Mouse (Mus musculus) adipocyte (in vitro differentiated cells): ENCODE measurements around the gene Scn3b.

Experiments used
- DNase-seq: peaks from one replicate; pipeline ENCODE4 v3.0.0-alpha.2; 2016; ENCODE audit warnings: low spot score

The Scn3b gene

DNA sequence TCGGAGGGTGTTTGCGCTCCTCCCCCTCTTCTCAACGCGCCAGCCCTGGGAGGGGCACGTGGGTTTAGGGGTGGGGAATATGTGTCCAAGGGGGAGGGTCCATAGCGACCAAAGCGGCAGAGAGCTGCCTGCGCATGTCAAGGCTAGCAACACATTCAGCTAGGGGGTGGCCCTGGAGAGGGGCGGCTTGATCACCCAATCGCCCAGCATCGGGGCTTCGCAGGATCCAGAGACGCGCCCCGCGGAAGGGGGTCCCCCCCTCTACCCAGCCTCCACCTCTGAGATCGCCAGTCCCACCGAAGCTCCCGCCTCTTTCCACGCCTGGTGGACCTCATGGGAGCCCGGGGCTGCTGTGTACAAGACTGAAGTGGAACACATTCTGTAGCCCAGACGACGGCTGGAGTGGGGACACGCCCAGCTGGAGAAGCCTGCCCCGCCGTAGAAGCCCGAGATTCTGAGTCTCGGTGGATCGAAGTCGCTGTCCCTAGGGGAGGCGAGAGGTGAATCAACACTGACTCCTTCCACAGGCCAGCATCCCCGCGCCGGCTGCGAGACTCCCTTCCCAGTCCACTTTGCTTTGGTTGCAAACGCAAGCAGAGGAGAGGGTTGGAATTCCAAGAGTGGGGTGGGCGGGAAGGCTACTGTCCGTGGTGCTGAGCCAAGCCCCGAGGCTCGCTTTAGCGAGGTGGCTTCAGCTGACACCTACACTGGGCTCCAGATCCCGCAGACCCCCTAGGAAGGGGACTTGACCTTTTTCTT lies at the start of gene Scn3b:
TSS of gene Scn3b (plus strand) at position 115 of the 759 bp plus-strand sequence.
- no peak for DNase-seq

DNA sequence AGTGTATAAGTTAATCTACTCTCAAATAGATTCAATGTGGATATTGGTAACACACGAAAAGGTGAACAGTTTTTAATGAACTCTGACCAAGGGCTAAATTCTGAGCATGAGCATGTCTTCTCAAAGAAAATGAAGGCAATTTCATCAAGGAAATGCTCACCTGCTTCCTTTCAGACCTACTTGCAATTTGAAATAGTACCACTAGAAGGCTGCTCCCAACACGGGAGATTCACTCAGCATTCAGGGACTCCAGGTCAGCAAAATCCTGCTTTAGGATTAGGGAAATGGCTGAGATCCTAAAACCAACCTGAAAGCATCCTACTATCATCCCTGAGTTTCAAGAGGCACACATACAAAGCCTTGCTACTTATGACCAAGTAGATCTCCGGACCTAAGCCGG lies 44.7 kb upstream of the Scn3b start:
- DNase-seq, result no peak

DNA sequence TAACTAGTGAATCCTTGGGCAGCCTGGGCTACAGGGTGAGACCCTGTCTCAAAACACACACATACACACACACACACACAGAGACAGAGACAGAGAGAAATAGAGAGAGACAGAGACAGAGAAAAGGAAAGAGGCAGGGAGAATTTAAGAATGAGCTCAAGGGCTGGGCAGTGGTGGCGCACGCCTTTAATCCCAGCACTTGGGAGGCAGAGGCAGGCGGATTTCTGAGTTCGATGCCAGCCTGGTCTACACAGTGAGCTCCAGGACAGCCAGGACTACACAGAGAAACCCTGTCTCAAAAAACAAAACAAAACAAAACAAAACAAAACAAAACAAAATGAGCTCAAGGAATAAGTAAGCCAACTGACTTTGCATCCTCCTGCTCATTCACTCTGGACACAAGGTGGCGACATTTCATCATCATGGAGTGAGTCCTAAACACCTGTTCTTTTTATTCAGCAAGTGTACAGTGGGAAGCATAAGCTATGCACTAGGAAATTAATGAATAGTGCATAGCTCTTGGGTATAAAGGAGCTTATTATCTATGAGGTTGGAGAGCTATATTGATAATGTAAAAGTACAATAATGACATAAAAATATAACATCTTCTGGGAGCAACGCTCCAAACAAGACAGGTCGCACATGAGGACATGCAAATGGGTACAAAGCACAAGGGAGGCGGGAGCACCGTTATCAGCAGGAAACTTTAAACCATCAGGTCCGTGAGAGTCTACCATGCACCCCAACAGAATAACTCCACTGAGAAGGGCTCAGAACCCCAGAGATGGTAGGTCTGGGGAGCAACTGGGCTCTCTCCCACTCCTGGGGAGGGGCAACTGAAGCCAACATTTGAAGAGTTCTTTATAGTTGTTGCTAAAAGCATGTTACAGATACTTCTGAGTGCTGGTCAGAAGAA lies 40.9 kb upstream of the Scn3b start:
- DNase-seq, result peak; percentile 86

DNA sequence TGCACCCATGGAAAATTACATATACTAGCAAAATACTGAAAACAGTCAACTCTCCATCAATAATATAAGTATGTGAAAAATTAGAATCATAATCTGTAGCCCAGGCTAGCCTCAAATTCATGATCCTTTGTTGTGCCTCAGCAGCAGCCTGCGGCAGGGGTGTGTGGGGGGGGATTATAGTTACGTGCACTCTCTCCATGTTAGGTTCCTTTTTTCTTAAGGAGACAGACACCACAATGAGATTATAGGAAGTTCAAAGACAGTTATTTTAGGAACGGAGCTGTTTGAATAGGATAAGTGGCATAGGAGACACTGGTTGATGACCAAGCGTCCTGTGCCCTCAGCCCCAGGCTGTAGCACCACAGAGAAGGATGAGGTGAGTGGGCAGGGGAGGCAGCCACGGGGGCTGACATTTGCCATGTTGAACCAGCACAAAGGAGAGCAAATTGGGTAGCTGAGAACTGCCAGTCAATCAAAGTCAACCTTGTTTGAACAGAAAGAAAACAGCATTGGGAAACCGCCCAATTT lies 40.1 kb upstream of the Scn3b start:
- no peak for DNase-seq

- DNase-seq, result no peak
Observed at GRCm38 (mm10) chr9:40229479-40229878, 39.5 kb upstream of the Scn3b start.

DNA sequence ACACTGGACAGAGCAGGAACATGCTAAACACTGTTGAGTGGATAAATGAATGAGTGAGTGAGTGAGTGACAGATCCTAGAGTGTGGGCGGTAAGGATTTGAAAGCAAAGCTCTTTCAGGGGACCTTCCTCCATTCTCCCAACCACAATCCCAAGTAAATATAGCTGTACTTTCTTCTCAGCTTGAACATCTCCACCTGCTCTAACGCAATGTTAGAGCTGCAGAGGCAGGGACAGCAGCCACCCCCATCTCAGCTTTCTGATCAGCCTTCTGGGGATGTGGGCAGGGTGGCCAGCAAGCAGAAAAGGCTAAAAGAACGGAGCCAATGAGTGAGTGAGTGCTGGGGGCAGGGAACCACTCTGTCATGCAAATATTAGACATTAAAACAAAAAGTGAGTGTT lies 38.0 kb upstream of the Scn3b start:
- no peak for DNase-seq

DNA sequence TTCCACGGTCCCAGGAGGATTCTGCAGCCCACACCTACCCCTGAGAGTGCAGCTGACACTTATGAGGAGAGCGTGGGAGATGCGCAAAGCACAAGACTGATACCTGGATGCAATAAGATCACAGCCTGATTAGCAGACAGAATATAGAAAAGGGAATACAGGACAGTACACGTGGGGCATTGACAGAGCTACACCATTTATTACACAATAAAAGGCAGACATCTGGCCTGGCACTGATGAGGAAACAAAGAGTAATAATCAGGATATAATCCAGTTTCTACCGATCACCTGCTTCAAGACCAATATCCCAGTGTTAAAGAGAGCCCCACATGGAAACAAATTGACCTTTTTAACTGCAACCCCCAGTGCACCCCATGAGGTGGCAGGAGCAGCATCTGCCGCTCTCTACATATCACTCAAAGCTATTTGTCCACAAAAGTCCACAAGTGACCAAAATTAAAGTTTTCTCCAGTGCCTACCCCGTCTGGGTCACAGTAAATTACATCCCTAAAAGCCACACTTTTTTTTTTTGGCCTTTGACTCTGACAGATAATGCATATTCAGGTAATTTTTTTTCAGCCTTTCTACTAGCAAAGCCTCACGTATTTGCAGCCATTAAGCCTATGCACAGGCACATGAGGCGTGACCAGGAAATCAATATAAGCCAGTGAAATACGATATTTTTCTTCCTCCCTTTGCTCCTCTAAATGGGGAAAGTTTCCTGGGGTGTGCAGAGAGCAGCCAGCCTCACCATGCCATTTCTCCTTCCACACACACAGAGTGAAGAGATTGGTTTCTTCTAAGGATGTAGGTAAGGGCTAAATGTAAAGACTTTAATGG lies 34.6 kb upstream of the Scn3b start:
- DNase-seq, result no peak

DNA sequence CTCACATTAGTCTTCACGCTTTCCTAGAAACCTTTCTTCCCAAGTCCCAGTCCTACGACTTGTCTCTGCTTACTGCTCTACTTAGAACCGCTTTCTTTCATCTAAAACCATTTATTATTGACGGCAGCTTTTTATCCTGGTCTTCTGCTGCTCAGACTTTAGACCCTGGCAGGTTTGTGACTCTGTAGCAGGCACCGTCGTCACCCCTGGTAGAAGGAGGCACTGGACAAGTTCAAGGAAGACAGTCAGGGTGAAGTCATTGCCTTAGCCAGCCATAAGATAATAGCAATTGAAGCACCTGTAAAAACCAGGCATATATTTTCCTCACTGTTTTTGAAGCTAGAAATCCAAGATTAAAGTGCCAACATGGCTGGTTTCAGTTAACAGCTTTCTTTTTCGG lies 33.8 kb upstream of the Scn3b start:
- DNase-seq, result no peak

GRCm38 (mm10) chr9:40239749-40240148 lies 29.3 kb upstream of the Scn3b start:
- DNase-seq, result no peak

- no peak for DNase-seq
Observed at GRCm38 (mm10) chr9:40240311-40240710, 28.7 kb upstream of the Scn3b start.

GRCm38 (mm10) chr9:40241223-40241801 lies 27.7 kb upstream of the Scn3b start:
- no peak for DNase-seq

- DNase-seq, result no peak
Observed at GRCm38 (mm10) chr9:40241951-40242888, 26.8 kb upstream of the Scn3b start.

- no peak for DNase-seq
Observed at GRCm38 (mm10) chr9:40245466-40245865, 23.6 kb upstream of the Scn3b start.

DNA sequence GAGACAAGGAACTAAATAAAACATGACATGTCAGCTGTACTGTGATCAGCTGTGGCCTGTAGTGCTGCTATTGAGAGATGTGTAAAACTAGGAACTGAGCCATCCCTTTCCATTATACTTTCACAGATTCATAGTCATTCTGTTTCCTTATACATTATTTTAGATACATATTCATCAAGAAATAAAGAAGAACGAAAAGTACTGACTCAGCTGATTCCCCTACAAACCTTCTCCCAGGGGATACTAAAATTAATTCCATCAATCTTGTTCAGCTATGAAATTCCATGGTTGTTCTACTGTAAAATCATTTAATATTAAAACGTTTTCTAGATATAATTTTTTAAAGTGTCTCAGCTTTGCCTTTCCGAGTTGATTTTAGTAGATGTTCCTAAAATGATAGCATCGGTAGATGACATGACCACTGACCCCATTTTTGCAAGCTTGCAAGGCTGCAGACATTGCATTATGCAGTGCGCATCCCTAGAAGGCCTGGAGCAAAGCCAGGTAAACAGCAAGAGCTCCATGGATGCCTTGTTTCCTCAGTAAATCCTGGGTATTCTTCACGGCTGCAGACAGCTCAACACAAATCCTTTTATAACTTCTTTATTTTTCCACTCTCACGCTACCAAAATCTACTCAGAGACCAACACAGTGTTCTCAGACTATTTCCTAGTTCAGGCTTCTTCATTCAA lies 22.9 kb upstream of the Scn3b start:
- no peak for DNase-seq

- DNase-seq, result no peak
Observed at GRCm38 (mm10) chr9:40246702-40247101, 22.3 kb upstream of the Scn3b start.

GRCm38 (mm10) chr9:40249106-40249505 lies 19.9 kb upstream of the Scn3b start:
- no peak for DNase-seq

- no peak for DNase-seq
Observed at GRCm38 (mm10) chr9:40252459-40252858, 16.6 kb upstream of the Scn3b start.

DNA sequence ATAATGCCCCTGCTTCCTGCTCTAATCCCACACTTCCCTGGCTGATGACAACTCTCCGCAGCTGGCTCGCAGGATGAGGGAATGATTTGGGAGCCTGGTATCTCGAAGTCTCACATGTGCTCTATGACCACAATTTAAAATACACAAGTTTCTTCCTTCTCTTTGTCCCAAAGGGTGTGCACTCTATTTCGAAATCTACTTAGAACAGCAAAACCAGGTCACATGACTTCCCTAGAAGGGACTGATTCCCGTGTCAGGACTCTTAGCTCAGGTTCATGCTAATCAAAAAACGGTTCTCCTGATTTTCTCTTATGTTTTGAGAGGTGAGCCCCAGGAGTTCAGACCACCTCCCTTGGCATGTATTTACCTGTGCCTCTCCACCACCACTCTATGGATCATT lies 5.1 kb upstream of the Scn3b start:
- DNase-seq, result no peak

- DNase-seq, result no peak
Observed at GRCm38 (mm10) chr9:40268040-40268747, 823 bp upstream of the Scn3b start.
